Mouse (Mus musculus) liver (tissue): ENCODE data around the gene Ndufs4.

Experiments used
- DNase-seq: peaks from one replicate; pipeline ENCODE4 v3.0.0-alpha.2; 2020; ENCODE audit warnings: mixed read lengths

Ndufs4 gene

DNA sequence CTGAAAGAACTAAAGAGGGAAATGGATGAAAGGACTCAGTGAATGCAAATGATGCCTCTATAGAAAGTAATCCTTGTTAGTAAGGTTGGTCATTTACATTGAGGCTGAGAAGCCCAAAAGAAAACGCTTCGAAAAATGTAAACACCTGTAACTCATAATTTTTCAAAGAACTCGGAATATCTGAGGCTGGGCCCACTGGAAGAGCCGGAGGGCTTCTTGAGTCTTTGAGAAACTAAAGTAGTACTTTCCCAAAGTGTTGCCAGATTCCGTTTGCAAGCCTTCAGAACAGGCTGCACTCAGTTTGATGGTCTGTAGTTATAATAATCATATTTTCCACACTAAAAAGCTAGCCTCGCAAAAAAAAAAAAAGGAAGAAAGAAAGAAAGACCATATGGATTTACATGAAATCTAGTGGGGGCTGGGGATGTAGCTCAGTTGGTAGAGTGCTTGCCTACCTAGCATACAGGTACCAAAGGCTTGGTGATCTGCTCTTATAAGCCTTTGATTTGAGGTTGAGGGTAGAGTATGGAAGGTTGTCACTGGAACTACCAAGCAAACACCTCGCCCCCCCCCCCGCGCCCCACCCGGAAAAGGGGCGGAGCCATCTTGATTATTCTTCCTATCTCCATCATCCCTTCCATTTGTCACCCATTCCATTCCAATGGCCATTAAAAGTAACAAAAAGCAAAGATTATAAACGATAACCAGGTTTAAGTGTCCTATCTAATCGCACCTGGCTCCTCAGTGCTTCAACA, at the start of gene Ndufs4:
TSS of gene Ndufs4 (minus strand) at position 48 of the 755 bp plus-strand sequence.
- no peak for DNase-seq

DNA sequence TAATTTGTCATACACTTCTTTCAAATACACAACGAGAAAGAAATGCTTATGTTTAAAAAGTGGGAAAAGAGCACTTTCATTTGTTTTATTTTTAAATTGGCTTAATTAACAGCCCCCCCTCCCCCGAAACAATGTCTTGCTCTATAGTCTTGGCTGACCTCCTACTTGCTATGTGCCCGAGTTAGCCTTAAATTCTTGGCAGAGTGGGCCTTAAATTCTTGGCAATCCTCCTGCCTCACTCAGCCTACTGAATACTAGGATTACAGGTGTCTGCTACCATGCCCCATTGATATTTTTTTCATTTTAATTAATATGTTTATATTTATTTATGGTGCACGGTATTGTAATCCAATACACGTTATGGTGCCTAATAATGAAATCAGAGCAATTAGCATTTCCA, 44.4 kb upstream of the Ndufs4 start:
- DNase-seq: no peak

DNA sequence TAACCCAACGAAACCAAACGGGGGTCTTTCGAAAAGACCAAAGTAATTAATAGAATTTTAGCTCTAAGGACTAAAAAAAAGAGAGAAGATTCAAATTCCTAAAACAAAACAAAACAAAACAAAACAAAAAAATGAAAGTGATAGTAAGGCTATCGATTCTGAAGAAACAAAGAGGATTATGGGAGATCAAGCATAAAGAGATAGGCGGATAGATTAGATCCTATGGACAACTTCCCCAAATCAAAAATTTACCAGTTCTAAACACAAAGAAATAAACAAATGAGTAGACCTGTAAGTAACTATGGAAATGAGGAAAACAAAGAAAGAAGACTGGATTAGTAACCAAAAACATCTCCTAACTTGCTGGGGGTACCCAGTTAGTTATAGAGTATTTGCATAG, 37.2 kb upstream of the Ndufs4 start:
- DNase-seq: no peak

DNA sequence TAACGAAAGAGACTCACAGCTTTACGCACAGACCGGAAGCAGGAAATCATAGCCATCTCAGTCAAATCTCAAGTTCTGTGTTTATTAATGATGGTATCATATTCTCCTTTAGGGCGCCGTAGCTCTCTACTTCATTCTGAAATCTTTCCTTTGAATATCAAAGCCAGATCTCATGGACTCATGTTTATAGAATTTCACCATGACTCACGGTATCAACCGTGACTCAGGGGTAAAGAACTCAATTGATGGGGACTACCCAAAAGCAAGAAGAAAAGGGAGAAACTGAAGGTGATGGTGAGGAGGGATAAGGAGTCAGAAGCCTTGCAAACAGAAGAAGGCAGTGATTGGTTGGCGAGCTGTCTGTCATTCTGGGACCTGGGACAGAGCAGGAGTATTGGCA, 32.2 kb upstream of the Ndufs4 start:
- DNase-seq: no peak

DNA sequence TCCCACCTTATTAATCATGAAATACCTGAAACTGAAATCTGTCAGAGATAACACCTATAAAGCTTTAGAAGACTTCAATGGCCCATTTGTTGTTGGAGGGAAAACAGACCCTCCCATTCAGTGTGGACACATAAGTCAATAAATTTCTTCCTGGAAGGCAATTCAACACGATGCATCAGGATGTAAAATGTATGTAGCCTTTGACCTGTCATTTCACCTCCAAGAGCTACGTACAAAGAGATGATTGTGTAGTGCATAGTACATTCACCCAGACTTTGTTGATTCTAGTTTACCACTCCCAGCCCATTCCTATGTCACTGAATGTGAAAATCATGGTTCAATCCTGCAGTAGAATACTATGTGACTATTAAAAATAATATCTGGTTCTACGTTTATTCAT, 31.3 kb upstream of the Ndufs4 start:
- DNase-seq: no peak

DNA sequence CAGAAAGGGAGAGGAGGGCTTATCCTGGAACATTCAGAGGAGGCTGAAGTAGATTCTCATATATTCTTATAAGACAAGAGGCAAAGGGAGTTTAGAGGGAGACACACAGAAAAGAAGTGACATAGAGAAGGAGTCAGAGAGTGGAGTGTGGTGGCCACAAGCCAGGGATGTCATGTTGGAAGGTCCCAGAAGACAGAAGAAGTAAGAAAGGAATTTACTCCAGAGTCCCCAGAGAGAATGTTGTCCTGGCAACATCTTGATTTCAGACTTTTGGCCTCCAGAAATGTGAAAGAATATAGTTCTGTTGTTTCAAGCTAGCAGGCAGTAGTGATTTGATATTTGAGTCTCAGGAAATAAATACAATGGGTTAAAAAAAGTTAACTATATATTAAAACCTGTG, 24.3 kb upstream of the Ndufs4 start:
- no peak for DNase-seq

DNA sequence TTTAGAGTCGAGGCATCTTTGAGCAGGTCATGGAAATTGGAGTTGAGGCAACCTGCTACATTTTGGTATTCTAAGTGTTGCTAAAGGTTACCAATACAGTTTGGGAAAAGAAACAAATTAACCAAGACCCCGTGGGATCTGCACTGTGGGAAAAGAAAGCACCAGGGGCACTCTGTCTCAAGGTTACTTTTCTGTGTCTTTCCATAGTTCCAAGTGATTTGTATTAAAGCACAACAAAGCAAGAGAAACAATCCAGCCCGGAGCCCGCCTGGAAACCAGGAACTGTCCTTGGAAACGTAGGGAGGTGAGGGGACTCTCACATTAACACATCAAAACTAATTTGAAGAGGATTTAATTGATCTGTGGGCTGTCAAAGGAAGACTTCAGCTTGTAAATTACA, 18.8 kb upstream of the Ndufs4 start:
- DNase-seq: no peak

DNA sequence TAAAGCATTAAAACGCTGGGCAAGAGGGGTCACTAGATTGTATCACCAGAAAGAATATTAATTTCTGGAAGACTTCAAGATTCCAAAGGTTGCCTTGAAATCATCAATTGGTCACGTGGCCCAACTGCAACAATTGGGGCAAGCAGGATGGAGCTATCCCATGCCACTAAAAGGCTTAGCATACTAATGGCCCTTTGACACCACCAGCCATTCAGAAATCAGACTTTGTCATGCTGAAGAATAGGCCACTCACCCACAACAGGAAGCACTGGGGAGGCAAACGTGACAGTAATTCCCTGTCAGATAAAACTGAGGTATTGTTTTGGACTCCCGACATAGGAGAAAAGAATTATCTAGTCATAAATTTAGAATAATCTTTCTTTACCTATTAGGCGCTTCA, 18.4 kb upstream of the Ndufs4 start:
- no peak for DNase-seq

DNA sequence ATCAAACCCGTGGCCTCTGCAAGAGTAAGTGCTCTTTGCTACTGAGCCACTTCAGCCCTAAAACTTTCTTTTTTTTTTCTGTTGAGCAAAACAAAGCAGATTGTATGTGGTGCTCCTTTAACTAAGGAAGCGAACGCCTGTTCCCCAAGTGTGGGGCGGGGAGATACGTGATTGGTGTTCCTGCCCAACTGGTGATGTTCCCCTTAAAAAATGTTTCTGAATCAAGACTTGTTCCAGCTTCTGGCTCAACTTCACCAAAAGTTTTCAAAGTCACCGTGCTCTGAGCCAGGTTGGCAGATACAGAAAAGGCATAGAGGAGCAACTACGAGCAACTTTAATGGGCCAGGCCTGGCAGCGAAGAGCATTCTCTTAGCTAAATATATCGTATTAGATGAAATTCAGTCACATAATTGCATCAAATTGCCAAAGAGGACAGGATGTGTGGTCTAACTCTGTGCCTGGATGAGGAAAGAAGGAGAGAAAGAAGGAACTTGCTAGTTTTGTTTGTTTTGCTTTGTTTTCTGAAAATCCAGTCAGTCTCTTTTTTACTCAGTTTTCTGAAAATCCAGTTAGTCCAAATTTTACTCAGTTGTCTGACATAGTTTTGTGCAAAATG, 17.1 kb upstream of the Ndufs4 start:
- DNase-seq: no peak

DNA sequence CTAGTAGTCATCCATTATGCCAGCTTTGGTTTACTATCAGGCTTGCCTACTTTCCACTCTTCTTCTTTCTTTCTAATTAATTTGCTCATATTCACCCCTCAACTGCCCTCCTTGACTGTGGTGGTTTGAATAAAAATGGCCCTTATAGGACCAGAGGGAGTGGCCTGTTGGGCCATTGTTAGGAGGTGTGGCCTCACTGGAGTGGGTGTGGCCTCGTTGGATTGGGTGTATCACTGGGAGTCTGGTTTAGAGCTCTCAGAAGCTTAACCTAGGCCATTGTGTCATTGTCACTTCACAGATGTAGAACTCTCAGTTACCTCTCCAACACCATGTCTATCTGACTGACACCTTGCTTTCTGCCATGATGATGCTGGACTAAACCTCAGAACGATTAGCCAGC, 10.8 kb upstream of the Ndufs4 start:
- peak; percentile 17 for DNase-seq

DNA sequence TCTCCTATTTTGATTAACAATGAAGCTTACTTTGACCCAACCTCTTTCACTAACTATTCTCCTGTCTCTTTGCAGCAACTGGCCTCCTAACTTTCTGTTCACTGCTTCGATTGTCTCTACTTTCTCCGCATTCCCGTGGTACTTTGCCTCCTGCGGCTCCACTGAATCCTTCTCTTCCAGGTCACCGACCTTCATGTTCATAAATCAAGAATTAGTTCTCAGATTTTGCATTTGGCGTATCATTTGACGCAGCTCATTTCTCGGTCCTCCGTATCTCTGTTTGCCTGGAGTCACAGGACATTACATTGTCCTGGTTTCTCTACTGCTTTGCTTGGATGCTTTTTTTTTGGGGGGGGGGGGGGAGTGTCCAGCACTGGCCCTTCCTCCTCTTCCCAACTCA, 9.2 kb upstream of the Ndufs4 start:
- DNase-seq: no peak

DNA sequence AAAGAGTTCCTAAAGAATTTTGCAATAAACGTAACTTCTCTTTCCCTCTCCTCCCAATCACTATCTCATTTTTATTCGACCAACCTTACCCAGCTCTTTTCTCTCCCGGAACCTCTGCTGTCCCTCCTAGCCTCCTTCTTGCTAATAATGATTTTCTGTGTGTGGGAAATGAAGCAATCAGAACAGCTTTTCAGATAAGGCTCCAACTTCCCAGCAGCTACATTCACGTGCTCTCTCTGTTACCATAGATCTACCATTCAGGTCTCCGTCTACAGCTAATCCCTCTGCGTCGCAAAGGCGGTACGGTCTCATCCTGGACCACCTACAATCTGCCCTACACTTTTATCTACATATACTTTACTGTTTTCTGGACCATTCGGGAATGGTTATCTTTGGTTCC, 8.8 kb upstream of the Ndufs4 start:
- DNase-seq: no peak

DNA sequence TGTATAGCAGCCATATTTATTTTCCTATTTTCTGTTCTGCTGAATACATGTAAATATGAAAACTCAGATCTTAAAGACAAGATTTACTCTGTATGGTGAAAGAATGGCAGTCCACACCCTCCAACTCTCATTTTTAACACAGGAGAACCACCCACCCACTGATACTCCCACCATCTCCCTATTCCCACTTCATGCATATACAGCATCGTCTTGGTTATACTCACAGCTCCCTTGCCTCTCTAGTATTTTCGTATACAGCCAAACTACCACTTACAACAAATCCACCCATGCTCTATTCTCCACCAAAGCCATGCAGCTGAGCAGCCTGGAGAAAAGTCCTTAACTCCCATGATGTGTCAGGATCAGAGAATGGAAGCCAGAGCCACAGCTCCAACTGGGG, 6.7 kb upstream of the Ndufs4 start:
- no peak for DNase-seq

DNA sequence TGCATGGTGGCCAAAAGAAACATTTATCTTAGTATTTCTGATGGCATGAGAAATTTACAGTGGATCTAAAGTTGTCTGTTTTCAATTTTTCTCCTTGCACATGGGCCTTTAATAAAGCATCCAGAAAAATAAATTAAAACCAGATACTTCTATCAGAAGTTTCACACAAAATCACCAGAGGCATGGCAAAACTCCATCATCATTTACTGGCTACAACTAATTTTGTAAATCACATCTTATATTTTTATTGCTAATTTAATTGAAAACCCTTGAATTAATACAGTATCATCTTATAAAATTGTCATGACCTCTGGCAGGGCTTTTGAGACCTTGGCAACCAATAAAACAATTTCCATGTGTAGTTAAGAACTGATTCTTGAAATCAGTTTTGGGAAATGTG, 4.4 kb upstream of the Ndufs4 start:
- no peak for DNase-seq

DNA sequence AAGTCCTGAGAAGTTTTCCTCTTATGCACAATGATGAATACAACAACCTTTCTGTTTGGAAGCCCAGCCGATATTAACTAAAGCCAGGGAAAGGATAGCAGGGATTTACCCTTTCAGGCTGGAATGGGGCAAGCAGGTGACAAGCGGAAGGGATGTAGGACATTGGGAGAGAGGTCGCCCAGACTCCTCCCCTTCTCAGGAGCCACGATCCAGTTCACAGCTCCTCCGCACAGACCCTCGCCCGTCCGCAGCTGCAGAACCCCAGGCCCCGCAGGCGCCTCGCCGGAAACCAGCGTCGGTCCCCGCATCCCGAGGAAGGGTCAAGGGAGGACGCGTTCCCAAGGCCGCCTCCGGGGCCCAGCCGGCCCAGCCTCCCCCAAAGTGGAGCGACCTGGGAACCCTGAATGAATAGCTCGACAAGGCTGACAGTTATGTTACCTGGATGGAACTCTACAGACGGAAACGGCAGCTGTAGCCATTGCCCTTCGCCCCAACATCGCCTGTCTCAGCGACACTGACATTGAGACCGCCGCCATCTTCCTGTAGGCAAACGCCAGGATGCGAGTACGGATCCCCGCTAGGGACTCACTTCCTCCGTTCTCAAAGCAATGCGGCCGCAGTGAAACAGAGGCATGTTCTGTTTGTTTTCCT, 412 bp downstream of the Ndufs4 start:
- DNase-seq: peak; percentile 89

DNA sequence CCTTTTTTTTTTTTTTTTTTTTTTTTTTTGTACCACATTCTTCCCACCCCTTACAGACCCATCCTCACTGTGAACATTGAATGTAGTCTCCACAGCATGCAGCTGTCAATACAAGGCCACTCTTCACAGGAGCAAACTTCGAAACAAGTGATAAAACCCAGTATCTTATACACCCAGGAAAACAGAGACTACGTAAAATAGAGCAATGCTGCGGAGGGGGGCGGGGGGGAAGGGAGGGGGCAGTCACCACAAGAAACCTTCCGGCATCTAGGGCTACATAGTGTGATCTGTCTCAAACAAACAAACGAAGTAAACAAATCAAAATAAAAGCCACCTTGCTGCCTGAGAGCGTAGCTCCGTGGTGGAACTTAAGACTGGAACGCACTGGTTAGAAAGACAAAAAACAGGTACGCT, 977 bp downstream of the Ndufs4 start:
- no peak for DNase-seq

DNA sequence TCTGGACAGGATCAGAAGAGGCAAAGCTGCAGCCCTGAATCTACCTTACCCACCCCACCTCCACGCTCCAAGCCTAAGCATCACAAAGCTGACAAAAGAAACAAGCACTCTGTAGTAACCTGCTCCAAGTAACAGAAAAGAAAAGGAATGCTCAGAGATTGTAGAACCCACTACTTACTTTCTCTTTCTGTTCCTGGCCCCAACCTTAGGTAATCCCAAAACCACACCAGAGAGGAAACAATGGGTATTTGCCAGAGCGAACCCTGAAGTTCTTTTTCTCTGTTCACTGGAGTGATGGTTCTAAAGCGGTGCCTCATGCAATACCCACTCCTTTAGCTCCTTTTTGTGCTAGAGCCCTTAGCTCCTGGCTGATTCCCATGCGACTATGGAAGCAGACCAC, 11.5 kb downstream of the Ndufs4 start:
- no peak for DNase-seq

DNA sequence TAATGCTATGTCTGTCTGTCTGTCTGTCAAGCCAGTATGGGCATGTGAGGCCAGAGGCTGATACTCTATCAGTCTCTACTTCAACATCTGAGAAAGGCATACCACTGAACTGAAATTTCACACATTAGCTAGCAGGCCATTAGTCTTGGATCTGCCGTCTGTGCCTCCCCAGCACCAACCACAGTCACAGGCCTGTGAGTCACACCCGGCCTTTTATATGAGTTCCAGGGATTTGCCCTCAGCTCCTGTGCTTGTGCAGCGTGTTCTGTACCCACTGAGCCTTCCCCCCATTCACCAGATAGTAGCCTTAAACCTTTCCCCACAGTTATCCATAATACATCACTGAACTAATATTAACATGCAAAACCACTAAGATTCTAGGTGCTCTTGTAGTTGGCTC, 26.0 kb downstream of the Ndufs4 start:
- no peak for DNase-seq

DNA sequence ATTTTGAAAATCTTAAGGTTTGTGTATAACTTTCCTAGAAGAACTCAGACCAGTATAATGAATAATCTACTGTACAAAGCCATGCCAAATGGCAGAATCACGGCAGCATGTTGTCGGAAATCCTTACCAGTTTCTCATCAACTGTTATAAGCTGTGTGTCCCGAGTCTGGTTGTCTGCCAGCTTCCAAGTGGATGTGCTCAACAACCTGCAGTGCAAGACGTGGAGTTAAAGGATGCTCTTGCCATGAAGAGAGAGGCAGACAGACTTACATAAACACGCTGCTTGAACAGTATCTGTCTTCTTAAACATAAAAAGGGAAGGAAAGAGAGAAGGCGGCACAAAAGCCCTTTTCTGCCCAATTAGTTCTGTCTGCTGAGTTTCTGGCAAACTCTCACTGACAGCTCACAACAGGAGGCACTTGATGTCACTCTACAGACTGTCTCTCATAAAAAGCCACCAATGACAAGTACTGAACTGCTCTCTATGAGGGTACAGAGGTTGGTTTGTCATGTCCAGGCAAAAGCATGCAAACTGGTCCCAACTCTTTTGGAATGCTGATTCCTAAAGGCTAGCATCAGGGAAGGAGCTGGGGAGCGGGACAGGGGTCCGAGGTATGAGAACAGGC, 36.6 kb downstream of the Ndufs4 start:
- no peak for DNase-seq

DNA sequence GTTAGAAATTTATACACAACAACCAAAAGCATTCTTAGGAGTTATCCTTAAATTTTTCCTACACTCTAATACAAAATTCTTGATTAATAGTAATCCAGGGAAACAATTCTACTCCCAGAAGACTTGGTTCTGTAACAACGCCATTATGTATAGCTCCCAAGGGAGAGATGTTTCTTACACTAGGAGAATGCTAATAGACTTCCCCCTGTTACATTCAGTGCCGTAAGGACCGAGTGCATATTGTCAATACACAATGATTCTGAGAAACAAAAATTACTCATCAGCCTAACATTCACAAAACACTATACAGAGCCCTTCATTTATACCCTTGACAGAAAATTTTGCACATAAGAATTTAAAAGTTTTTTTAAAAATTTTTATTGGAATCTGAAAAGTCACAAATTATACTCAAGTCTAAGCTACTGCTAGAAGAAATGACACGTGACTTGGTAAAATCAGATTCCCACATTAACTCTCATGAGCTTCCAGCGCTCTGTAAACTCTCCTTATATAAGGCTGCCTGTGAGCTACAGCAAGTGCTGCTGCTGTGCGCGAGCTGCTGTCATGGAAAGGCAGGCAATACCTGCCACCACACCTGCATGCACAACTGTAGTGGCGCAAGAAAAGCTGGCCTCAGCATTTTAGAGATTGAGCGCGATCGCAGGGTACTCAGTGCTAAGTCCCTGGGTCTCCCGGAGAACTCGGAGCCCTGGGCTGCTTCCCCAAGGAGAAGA, 42.9 kb downstream of the Ndufs4 start:
- DNase-seq: no peak

DNA sequence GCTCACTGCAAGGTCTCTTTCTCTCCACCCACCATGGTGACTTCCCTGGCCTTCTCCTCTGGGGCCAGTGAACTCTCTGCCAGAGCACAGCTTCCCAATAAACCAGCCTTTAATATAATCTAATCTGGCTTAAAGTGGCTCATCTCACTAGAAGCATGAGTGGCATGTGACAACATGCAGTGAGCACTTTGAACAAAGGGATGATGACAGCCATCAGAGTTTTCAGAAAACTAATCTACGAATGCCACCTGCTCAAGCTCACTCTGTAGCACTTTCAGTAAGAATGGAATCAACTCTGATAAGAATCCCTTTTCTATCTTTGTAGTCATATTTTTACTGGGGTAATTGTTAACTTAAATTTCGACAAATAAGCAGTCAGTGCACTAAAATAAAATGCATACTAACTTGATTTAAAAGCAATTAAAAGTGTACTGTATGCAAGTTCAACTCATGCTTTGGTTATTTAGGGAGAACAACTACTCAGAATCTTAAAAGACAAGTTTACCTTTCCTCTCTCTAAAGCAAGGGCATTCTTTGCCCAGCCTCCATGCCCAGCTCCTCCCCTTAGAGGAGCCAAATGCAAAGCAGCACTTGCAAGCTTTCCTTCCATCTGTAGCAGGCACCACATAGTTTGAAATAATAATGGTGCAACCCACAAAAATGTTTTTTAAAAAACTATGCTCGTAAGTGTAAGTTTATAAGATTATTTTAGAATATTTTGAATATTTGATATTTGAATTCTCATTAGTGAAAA, 43.7 kb downstream of the Ndufs4 start:
- no peak for DNase-seq

DNA sequence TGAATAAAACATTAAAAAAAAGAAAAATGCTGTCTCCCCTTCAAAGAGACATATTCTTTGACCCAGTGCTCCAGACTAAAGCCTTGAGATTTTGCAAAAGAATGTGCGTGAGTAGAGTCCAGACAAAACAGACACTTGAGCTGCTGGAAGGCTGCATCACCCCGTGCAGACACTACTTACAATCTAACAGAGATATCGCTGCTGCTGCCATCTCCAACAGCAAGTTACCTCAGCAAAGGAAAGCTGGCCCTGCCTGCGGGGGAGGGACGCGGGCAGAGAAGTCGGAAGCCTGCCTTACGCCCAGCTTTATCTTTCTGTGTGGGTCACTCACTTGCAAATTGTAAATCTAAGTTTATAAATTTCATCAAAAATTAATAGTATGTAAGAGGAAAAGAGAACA, 45.1 kb downstream of the Ndufs4 start:
- DNase-seq: peak; percentile 57
